Mouse (Mus musculus) midbrain, embryonic 12.5 days (tissue): ENCODE results near the gene Slc35b1. TPM values are rescaled to one million over a fixed set of nuclear protein-coding genes. Genes with fewer than 3 reads are reported as not detected.
"Not testable (repeated sequence)": the region's sequence is repeated elsewhere in the genome, so short reads cannot be mapped to it uniquely, and the experiment has no call there.

Source experiments
- ATAC-seq: fragments of 200-750 bp; cut with Nextera tagmentation; 2 replicates; pipeline ENCODE4 v1.8.0; 2017; ENCODE audit warnings: low read depth, moderate TSS enrichment, moderate library complexity; ENCODE audit not compliant: low FRiP score
- H3K27ac ChIP-seq: fragments of 300-500 bp; sonication (generic); replicated peaks from 2 replicates; pipeline ENCODE4 v1.5.1; 2016; ENCODE audit warnings: mild to moderate bottlenecking
- H3K27me3 ChIP-seq: fragments of 300-500 bp; sonication (generic); 2 replicates; pipeline ENCODE4 v1.6.1; 2016; ENCODE audit warnings: mild to moderate bottlenecking
- H3K36me3 ChIP-seq: fragments of 300-500 bp; sonication (generic); 2 replicates; pipeline ENCODE4 v1.6.1; 2016
- H3K4me1 ChIP-seq: fragments of 300-500 bp; sonication (generic); 2 replicates; pipeline ENCODE4 v1.6.1; 2016
- H3K4me2 ChIP-seq: fragments of 300-500 bp; sonication (generic); replicated peaks from 2 replicates; pipeline ENCODE4 v1.6.1; 2016; ENCODE audit warnings: mild to moderate bottlenecking, moderate library complexity
- H3K4me3 ChIP-seq: fragments of 300-500 bp; sonication (generic); 2 replicates; pipeline ENCODE4 v1.5.1; 2016; ENCODE audit warnings: mild to moderate bottlenecking
- H3K9ac ChIP-seq: fragments of 300-500 bp; sonication (generic); replicated peaks from 2 replicates; pipeline ENCODE4 v1.6.1; 2016; ENCODE audit warnings: mild to moderate bottlenecking, moderate library complexity
- H3K9me3 ChIP-seq: fragments of 300-500 bp; sonication (generic); 2 replicates; pipeline ENCODE4 v1.6.1; 2016; ENCODE audit warnings: mild to moderate bottlenecking
- WGBS: fragments of 180-500 bp; shearing (Covaris S2); methylation state at CpG from one replicate; pipeline ENCODE4 v1.1.7; 2016; 5-methylcytosine and 5-hydroxymethylcytosine counted together
- polyA plus RNA-seq: library from polyadenylated mRNA; unstranded; fragments of >200 nt; fragmentation: Nextera tagmentation; extraction: Ambion mirVana; gene quantifications from 2 replicates; pipeline ENCODE4 v1.2.1, GENCODE M21; 2016

Slc35b1 gene
- polyA plus RNA-seq, 1 experiment from 2014 or later, result 124 TPM

DNA sequence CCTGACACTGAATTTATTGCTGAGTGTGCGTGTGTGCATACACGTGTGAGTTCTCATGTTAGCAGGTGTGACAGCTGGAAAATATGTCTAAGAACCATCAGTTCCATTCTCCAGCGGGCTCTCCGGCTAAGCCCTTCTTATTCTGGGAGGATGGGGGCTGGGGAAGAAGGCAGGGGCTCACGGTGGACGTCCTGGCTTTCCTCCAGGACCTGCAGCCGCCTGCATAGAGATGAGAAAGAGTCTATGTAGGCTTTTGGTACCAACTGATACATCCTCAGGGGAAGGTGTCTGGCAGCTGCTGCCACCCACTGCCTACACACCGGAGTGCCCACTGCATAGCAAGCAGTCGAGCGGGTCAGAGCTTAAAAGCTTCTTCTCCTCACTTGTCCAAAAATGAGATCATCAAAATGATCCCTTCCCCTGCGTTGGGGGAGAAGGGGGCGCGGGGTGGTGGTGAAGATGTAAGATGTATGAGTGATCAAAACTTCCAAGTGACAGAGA, 15.1 kb downstream of the Slc35b1 start:
- ATAC-seq, result no peak
- H3K36me3 ChIP-seq, result no peaks in the 10 kb centered on the region
- WGBS, result 74% methylated on average over 13 of the region's 13 CpGs
- H3K4me2 ChIP-seq, result no peak overlapping the region
- no peak overlapping the region for H3K27ac ChIP-seq
- H3K9ac ChIP-seq, result no peak overlapping the region
- H3K4me3 ChIP-seq, result no peak overlapping the region
- no peaks in the 10 kb centered on the region for H3K9me3 ChIP-seq
- H3K27me3 ChIP-seq, result peaks cover 16% of the 10 kb centered on the region
- H3K4me1 ChIP-seq, result 0 out of 2 replicates have a peak, but pooled peaks cover 4% of the 10 kb centered on the region

DNA sequence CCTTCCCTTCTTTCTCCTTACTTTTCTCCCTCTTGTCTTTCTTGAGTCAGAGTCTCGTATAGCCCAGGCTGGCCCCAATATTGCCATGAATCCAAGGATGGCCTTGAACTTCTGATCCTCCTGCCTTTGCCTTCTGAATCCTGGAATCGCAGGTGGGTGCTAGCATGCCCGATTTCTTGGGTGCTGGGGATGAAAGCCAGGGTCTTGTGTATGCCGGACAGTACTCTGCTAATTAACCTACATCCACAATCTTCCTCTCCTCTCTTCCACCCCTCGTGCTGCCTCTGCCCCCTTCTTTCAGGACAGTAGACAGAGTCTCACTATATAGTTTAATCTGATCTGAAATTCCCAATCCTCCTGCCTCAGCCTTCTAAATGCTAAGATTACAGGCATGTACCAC, 17.1 kb downstream of the Slc35b1 start:
- H3K9me3 ChIP-seq, result no peaks in the 10 kb centered on the region
- no peak overlapping the region for H3K27ac ChIP-seq
- H3K4me3 ChIP-seq, result no peak overlapping the region
- no peak overlapping the region for H3K9ac ChIP-seq
- no peak for ATAC-seq
- H3K36me3 ChIP-seq, result no peaks in the 10 kb centered on the region
- no peak overlapping the region for H3K4me2 ChIP-seq
- 0 out of 2 replicates have a peak, but pooled peaks cover 4% of the 10 kb centered on the region for H3K4me1 ChIP-seq
- H3K27me3 ChIP-seq, result peaks cover 12% of the 10 kb centered on the region; the same call in 1 of the 2 replicates
- 93% methylated on average over 5 of the region's 5 CpGs for WGBS

DNA sequence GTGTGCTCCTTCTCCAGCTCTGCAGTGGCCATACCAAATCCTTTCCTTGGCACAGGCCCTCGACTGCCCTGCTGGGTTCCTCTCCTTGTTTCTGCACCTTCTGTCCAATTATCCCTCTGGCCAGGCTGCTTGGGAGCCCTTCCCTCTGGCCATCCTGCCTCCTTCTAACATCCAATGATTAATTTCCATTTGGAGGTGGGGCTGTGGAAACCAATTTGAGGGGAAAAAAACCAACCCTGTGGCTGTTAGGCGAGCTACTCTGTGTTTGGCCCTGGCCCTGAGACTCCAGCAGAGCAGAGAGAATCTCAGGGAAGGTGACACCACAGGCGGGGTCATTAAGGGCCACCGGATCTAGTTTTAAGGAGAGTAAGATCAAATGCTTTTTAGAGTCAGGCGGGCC, 17.7 kb downstream of the Slc35b1 start:
- no peak for ATAC-seq
- Histone ChIP-seq H3K36me3 (no peaks in the 10 kb centered on the region), H3K4me1 (0 out of 2 replicates have a peak, but pooled peaks cover 4% of the 10 kb centered on the region), H3K4me3 (no peak overlapping the region), H3K27ac (no peak overlapping the region), H3K4me2 (no peak overlapping the region), H3K9ac (no peak overlapping the region), H3K27me3 (peaks cover 11% of the 10 kb centered on the region; the same call in 1 of the 2 replicates), H3K9me3 (no peaks in the 10 kb centered on the region)
- 27% methylated on average over 5 of the region's 5 CpGs for WGBS

DNA sequence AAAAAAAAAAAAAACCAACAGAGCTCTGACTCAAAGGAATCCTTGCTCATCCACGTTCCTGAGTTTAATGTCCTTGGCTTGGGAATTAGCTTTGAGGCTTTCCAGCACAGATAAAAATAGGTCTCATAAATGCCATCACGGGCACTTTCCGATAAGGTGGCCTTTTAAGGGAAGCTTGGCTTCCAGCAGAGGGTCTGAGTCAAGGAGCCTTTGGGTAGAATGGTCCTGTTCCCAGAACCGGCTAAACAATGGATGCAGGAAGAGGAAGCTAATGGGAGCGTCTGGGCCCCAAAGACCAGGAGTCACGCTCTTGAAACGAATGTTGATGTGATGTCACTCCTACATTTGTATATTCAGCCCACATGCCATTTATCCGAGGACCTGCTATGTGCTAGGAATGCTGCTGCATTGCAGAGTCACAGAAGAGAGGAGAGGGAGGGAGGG, 18.2 kb downstream of the Slc35b1 start:
- H3K27me3 ChIP-seq, result peaks cover 11% of the 10 kb centered on the region; the same call in 1 of the 2 replicates
- H3K9ac ChIP-seq, result no peak overlapping the region
- no peaks in the 10 kb centered on the region for H3K36me3 ChIP-seq
- H3K9me3 ChIP-seq, result no peaks in the 10 kb centered on the region
- no peak overlapping the region for H3K4me2 ChIP-seq
- WGBS, result 37% methylated on average over 8 of the region's 8 CpGs
- H3K4me1 ChIP-seq, result 0 out of 2 replicates have a peak, but pooled peaks cover 4% of the 10 kb centered on the region
- no peak overlapping the region for H3K27ac ChIP-seq
- ATAC-seq, result no peak
- no peak overlapping the region for H3K4me3 ChIP-seq

DNA sequence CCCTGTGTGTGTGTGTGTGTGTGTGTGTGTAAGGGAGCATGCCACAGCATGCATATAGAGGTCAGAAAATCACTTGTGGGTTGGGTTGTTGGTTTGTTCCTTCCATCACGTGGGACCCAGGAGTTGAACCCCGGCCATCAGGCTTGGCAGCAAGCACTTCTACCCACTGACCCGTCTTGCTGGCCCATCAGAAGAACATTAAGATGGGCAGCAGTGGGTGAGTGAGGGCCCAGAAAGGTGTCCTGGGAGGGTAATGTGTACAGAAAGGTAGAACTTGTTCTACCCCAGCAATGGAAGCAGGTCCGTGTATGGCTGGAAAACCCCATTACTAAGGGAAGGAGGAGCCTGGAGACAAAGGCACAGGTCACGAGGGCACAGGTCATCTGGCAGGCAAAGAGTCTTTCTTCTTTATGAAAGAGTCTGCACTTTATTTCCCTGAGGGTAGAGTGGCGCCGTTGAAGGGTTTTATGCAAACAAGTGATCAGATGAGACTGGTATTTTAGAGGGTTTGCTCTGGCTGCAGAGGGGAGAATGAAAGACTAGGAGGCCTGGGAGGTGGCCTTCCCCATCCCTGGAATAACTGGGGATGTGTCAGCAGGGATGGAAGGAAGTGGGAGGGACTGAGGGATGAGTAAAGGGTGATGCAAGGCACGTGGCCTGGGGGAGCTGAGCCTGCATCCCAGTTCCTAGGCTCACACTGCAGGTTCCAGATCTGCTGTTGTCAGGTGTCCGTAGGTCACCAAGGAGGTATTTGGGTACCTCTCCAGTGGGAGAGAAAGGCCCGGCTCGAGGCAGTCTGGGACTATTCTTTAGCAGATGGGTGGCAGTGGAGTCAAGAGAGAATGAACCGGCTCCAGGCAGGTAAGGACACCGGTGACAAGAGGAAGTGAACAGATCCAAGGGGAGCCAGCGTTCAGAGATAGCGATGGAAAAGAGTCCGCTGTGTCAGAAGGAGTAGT, 19.2 kb downstream of the Slc35b1 start:
- WGBS, result 66% methylated on average over 16 of the region's 16 CpGs
- H3K36me3 ChIP-seq, result no peaks in the 10 kb centered on the region
- H3K9me3 ChIP-seq, result no peaks in the 10 kb centered on the region
- peaks cover 11% of the 10 kb centered on the region; the same call in 1 of the 2 replicates for H3K27me3 ChIP-seq
- H3K4me2 ChIP-seq, result no peak overlapping the region
- 0 out of 2 replicates have a peak, but pooled peaks cover 4% of the 10 kb centered on the region for H3K4me1 ChIP-seq
- no peak for ATAC-seq
- H3K9ac ChIP-seq, result no peak overlapping the region
- no peak overlapping the region for H3K27ac ChIP-seq
- H3K4me3 ChIP-seq, result no peak overlapping the region

DNA sequence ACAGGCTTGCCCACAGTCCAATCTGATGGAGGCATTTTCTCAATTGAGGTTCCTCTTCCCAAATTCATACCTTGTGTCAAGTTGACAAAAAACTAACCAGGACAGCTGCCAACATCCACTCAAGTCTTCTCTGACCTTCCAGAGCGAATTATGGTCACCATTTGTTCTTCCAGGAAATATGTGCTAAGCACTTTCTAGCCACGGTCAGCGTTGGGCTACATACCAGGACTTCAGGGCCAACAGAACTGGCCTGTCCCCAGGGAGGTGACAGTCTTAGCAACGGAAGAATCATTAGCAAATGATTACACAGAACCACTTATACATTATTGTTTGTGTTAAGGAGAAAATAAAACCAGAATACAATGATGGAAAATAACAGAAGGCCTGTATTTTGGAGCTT, 21.3 kb downstream of the Slc35b1 start:
- Histone ChIP-seq H3K4me3 (no peak overlapping the region), H3K9me3 (no peaks in the 10 kb centered on the region), H3K27ac (no peak overlapping the region), H3K27me3 (peaks cover 4% of the 10 kb centered on the region; the same call in 1 of the 2 replicates), H3K4me1 (0 out of 2 replicates have a peak, but pooled peaks cover 4% of the 10 kb centered on the region), H3K9ac (no peak overlapping the region), H3K36me3 (no peaks in the 10 kb centered on the region), H3K4me2 (no peak overlapping the region)
- WGBS, result 83% methylated on average over 4 of the region's 4 CpGs
- ATAC-seq, result no peak

DNA sequence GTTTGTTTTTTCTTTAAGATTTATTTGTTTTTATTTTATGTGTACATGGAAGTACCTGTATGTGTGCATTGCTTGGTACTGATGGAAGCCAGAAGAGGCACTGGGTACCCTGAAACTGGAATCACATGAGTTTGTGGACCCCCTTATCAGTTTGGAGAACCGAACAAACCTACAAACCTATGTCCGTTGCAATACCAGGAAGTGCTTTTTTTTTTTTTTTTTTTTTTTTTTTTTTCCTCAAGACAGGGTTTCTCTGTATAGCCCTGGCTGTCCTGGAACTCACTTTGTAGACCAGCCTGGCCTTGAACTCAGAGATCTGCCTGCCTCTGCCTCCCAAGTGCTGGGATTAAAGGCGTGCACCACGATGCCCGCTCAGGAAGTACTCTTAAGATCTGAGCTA, 21.9 kb downstream of the Slc35b1 start:
- H3K9ac ChIP-seq, H3K36me3 ChIP-seq, H3K4me2 ChIP-seq, ATAC-seq, H3K27ac ChIP-seq, H3K4me1 ChIP-seq, H3K4me3 ChIP-seq, H3K9me3 ChIP-seq, H3K27me3 ChIP-seq: not testable (repeated sequence)
- 92% methylated on average over 5 of the region's 5 CpGs for WGBS

DNA sequence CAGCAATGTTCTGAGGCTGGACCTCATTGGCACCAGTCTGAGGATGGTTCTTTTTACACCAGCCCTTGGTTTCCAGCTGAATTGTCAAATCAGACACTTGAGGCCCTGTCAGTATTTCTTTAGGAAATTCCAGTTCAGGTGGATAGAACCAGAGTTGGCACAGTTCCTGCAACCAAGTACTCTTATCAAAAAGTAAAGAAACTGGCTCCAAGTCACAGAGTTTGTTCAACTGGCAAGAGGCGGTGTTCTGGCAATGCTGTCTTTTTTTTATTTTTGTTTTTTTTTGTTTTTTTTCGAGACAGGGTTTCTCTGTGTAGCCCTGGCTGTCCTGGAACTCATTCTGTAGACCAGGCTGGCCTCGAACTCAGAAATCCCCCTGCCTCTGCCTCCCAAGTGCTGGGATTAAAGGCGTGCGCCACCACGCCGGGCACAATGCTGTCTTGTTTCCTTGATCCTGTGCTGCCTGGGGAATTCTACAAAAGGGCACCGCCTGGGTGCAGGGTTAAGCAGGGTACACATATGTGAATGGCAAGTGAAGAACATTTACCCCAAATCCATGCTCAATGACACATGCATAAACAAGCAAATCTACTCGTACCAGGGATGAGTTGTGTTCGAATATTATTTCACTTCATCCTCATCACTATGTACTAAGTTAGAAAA, 25.1 kb downstream of the Slc35b1 start:
- Histone ChIP-seq H3K4me3 (no peak overlapping the region), H3K9me3 (no peaks in the 10 kb centered on the region), H3K9ac (no peak overlapping the region), H3K27ac (no peak overlapping the region), H3K36me3 (no peaks in the 10 kb centered on the region), H3K4me1 (no peaks in the 10 kb centered on the region), H3K4me2 (no peak overlapping the region), H3K27me3 (peaks cover 6% of the 10 kb centered on the region; the same call in 1 of the 2 replicates)
- ATAC-seq, result no peak
- WGBS, result 88% methylated on average over 10 of the region's 10 CpGs

DNA sequence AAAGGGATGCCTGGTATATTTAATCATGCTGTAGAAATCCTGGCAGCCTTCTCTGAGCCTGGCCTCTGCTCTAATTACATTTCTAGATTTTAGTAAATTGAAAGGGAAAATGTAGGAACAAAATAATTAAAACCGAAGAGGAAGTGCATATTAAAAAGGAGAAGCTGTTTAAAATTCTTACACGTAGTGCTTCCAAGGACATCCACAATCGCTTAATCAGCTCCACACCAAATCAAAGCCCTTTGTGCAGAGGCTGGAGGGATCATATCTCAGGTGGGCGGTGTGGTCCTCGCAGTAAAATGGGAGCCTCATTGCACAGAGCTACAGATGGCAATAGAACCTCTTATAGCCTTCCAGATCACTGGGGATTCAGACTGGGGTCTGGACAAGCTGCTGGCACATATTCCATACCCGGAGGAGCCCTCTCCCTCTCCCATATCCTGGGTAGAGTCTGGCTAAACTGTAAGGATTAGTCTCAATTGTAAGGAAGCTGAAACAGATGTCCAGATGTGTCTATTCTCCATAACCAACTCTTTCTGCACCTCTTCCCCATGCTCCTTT, 27.0 kb downstream of the Slc35b1 start:
- no peaks in the 10 kb centered on the region for H3K9me3 ChIP-seq
- 0 out of 2 replicates have a peak overlapping the region, but pooled peaks have one; percentile 30 for H3K27ac ChIP-seq

DNA sequence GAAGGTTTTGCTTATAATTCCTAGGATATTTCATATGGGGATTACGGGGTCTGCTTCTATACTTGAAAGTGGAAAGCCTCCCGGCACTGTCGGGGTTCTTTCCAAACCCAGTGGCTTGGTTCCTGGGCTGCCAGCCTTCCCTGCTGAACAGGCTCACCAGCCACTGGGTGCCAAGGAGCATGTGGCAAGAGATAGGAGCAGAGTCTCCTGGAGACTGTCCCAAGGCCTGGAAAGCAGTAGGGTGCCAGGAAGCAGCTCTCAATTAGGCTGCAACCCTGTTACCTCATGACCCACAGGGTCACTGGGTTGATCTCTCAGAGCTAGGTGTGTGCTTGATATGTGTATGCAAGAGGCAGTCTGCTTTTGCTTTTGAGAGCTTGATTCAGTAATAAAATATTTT, 28.1 kb downstream of the Slc35b1 start:
- H3K9me3 ChIP-seq, result no peaks in the 10 kb centered on the region
- no peak overlapping the region for H3K27ac ChIP-seq
- H3K4me1 ChIP-seq, result peaks cover 23% of the 10 kb centered on the region
- no peaks in the 10 kb centered on the region for H3K36me3 ChIP-seq
- 92% methylated on average over 3 of the region's 3 CpGs for WGBS
- no peak overlapping the region for H3K9ac ChIP-seq
- ATAC-seq, result no peak
- H3K4me2 ChIP-seq, result no peak overlapping the region
- H3K27me3 ChIP-seq, result peaks cover 6% of the 10 kb centered on the region; the same call in 1 of the 2 replicates
- H3K4me3 ChIP-seq, result no peak overlapping the region

More for the DNA sequence above, 27.0 kb downstream of the Slc35b1 start:
- no peak overlapping the region for H3K4me2 ChIP-seq
- H3K9ac ChIP-seq, result no peak overlapping the region
- peaks cover 14% of the 10 kb centered on the region for H3K4me1 ChIP-seq
- no peak overlapping the region for H3K4me3 ChIP-seq
- WGBS, result 60% methylated on average over 6 of the region's 6 CpGs
- H3K27me3 ChIP-seq, result peaks cover 6% of the 10 kb centered on the region; the same call in 1 of the 2 replicates
- no peaks in the 10 kb centered on the region for H3K36me3 ChIP-seq
- ATAC-seq, result no peak

DNA sequence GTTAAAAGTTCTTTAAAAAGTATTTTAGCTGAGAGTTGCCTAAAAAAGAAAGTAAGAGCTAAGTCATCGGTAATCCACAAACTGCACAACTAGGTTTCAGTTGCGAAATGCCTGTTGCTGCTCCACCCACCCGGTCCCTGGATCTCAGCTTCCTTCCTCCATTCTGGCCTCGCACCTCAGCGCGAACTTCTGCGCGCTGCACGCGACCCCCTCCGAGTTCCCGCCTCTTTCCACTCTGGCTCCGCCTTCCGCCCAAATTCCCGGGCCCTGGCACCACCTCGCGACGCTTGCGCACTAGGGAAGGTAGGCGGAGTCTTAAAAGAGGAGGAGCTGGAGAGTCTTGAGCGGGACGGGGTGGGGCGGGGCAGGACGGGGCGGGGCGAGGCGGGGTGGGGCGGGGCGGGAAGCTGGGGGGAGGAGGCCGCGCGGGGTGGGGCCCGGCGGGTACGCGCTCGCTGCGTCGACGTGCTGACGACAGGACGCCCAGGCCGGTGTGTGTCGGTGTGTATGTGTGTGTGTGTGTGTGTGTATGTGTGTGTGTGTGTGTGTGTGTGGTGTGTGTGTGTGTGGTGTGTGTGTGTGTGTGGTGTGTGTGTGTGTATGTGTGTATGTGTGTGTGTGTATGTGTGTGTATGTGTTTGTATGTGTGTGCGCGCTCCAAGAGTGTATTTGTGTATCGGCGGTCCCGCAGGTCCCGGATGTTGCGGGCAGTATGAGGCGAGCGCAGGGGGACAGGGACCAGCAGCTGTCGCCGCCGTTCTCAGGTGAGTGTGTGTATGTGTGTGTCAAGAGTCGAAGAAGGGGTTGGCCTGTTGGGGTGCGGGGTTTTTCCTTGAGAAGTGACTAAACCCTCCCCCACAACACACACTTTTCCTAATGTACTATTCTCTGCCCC, 29.4 kb downstream of the Slc35b1 start, which contains the start of gene Spop:
TSS of gene Spop (plus strand) at position 440 of the 895 bp plus-strand sequence.
- peak; percentile 85 for ATAC-seq
- Histone ChIP-seq H3K4me2 (peak within 1 kb of the TSS; percentile 76), H3K4me3 (peak within 1 kb of the TSS; percentile 64), H3K9ac (peak within 1 kb of the TSS; percentile 72), H3K4me1 (peaks cover 23% of the 10 kb centered on the region), H3K27ac (peak within 1 kb of the TSS; percentile 96), H3K36me3 (no peaks in the 10 kb centered on the region), H3K9me3 (no peaks in the 10 kb centered on the region), H3K27me3 (peaks cover 6% of the 10 kb centered on the region; the same call in 1 of the 2 replicates)
- WGBS, result 3% methylated on average over 49 of the region's 58 CpGs
